Mouse (Mus musculus) macrophage (primary cell): ENCODE data around the gene Fstl4. TPM values are rescaled to one million over a fixed set of nuclear protein-coding genes. Genes with fewer than 3 reads are reported as not detected.

Experiments used
- H3K27ac ChIP-seq: fragments of 350-480 bp; formaldehyde crosslinking; 2 replicates; pipeline ENCODE4 v1.9.0; 2021
- H3K36me3 ChIP-seq: fragments of 350-480 bp; formaldehyde crosslinking; 2 replicates; pipeline ENCODE4 v1.9.0; 2021; ENCODE audit errors: inconsistent target
- H3K4me3 ChIP-seq: fragments of 350-480 bp; formaldehyde crosslinking; 2 replicates; pipeline ENCODE4 v1.9.0; 2021; ENCODE audit errors: inconsistent target
- H3K79me2 ChIP-seq: fragments of 350-480 bp; formaldehyde crosslinking; 2 replicates; pipeline ENCODE4 v1.9.0; 2021; ENCODE audit errors: inconsistent target
- WGBS: methylation state at CpG from one replicate; pipeline ENCODE4 v1.1.7; 2026; ENCODE audit warnings: inconsistent platforms; ENCODE audit not compliant: missing documents; 5-methylcytosine and 5-hydroxymethylcytosine counted together
- polyA plus RNA-seq: library from polyadenylated mRNA; stranded (reverse); fragments of 250-400 nt; gene quantifications from 3 replicates; pipeline ENCODE4 v1.2.4, GENCODE M21; 2018; ENCODE audit warnings: inconsistent platforms

The Fstl4 gene
- polyA plus RNA-seq, 1 experiment from 2014 or later: not detected

DNA sequence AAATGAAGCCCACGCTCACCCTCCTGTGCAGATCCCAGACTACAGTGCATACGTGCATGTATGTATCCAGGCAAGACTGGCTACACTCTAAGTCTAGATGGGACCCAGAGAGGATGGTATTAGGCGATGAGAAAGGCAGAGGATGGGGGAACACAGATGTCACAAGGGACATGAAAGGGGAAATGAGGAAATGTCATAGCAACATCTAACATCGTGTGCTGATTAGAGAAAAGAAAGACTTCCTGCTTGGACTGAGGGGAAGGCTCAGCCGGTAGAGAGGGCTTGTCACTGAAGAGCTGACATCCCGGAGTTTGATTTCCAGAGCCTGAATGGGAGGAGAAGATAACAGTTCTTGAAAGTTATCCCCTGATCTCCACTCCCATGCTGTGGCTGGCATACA is 150.0 kb downstream of the Fstl4 start:
- no peaks in the 10 kb centered on the region for H3K79me2 ChIP-seq
- no peak overlapping the region for H3K4me3 ChIP-seq
- H3K27ac ChIP-seq: no peak overlapping the region
- 24% methylated on average over 6 of the region's 6 CpGs for WGBS
- H3K36me3 ChIP-seq: no peaks in the 10 kb centered on the region

DNA sequence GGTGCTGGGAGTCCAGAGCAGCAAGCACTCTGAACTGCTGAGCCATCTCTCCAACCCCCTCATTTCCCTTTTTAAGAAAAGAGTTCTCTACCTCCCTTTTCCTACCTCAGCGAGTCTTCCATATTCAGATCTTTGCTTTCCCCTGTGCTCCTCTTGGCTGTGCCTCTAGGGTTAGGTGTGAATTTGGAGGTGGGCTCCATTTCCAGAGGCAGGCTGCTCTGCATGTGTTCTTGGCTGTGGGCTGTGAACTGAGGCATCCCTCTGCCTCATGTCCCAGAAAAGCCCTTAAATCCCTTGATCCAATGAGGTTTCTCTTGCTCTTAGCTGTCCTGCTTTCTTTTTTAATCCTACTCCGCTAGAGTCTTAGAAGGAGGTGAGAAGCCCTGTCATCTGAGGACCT is 151.2 kb downstream of the Fstl4 start:
- no peaks in the 10 kb centered on the region for H3K79me2 ChIP-seq
- 95% methylated on average over 2 of the region's 2 CpGs for WGBS
- H3K36me3 ChIP-seq: no peaks in the 10 kb centered on the region
- H3K4me3 ChIP-seq: no peak overlapping the region
- H3K27ac ChIP-seq: no peak overlapping the region

DNA sequence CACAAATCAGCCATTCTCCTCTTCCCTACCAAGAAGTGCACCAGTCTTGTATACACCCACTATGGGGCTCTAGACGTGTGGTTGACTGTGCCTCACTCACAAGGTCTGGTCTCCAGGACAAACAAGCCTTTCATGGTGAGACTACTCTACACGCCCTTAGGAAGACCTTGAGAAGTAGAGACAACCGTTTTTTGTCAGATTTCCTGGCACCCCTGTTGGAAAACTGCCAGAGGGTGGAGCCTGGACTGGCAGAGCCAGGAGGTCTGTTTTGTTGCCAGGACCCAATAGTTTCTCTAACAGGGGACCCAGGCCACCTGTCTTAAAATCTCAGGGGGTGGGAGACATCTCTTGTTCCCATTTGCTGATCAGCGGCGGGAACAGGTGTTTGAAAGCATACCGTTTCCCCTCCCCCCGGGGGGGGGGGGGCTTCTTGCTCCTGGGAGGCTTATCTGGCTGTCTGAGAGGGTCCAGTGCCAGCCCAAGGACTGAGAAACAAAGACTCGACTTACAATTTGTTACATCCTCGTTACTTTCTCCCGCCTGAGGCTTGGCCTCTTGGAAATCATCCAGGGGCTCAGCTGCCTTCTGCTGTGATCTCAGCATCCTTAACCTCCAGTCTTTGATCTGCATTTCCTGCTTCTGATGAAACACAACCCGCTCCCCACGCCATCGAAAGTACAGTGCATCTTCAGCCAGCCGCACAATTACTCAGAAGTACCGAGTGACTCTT is 155.0 kb downstream of the Fstl4 start:
- Histone ChIP-seq H3K36me3 (no peaks in the 10 kb centered on the region), H3K4me3 (no peak overlapping the region), H3K79me2 (no peaks in the 10 kb centered on the region), H3K27ac (no peak overlapping the region)
- WGBS: 37% methylated on average over 15 of the region's 15 CpGs

DNA sequence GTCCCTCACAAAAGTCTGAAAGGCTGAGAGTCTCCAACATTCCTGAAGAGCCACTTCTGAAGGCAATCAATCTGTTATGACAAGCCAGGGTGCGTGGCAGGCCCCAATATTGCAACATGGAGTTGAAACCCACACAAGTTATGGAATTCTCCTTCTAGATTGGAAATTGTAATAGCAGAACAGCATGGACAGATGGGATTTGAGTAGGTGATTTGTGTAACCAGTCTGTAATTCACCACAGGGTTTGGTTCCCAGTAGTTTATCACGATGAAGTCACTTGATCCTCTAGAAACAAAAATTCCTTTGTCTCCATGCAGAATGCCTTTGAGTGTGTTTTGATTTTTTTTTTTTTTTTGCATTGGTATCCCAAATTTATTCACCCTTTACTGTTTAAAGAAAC is 159.8 kb downstream of the Fstl4 start:
- Histone ChIP-seq H3K36me3 (no peaks in the 10 kb centered on the region), H3K27ac (no peak overlapping the region), H3K4me3 (no peak overlapping the region), H3K79me2 (no peaks in the 10 kb centered on the region)
- 92% methylated on average over 2 of the region's 2 CpGs for WGBS

DNA sequence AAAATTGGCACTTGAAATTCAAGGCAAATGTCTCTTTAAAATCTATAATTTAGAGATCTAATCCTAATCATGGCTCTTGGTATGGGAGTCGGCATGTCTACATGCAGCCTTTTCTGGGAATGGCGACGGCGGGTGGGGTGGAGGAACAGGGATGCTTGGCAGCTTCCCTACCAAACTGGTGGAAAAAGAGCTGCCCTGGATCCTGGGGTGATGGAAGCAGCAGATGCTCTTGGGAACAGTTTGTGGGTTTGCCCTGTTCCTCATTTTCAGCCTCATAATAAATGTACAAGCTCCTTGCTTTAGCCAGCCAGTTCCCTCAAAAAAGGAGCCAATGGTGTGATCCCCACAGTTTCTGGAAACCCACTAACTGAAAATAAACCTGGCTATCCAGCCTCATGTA is 163.9 kb downstream of the Fstl4 start:
- H3K27ac ChIP-seq: no peak overlapping the region
- no peak overlapping the region for H3K4me3 ChIP-seq
- WGBS: 94% methylated on average over 4 of the region's 4 CpGs
- no peaks in the 10 kb centered on the region for H3K36me3 ChIP-seq
- H3K79me2 ChIP-seq: no peaks in the 10 kb centered on the region

DNA sequence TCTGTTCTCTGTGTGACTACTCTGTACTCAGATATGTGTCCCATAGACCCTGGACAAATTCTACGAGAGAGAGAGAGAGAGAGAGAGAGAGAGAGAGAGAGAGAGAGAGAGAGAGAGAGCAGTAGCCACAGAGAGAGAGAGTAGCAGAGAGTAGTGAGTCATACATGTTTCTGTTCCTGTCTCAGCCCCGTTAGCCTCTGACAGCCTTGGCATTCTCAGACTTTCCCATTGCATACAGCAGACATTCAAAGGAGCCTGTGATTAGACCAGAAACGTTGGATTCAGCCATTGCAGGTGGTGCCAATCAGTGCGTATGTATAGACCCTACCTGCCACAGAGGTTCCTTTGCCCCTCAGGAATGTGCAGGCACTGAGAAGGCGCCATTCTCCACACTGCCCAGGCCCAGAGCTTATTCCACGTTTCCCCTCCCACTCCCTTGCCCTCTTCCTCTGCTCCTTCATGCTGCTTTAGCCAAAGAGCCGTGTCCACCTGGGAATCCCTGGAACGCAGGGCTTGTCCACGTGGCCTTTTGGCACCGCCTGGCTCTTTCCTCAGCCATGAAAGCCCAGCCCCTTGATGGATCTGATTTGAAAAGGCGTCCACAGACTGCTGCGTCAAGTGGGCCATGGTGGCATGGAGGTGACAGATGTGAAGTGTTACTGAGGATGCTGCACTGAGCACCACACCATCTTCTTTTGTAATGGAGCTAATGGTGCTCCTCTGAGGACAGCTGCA is 175.1 kb downstream of the Fstl4 start:
- Histone ChIP-seq H3K79me2 (no peaks in the 10 kb centered on the region), H3K27ac (no peak overlapping the region), H3K36me3 (no peaks in the 10 kb centered on the region), H3K4me3 (no peak overlapping the region)
- WGBS: 70% methylated on average over 11 of the region's 12 CpGs

DNA sequence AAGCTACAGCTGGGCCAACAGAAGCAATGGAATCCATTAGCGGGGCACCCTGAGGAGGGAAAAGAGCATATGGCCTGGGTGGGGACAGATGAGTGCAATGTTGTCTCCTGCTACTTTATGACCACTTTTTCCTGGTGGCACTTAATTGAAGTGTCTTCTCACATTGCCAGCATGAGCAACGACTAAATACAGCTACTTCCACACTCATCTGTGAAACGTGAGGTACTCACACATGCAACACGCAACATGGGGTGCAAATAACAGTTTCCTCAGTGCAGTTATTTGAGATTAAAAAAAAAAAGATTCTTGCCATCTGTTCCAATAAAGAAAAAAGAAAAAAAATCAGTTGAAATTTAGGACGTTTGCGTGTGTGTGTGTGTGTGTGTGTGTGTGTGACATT is 178.5 kb downstream of the Fstl4 start:
- Histone ChIP-seq H3K79me2 (no peaks in the 10 kb centered on the region), H3K27ac (no peak overlapping the region), H3K36me3 (no peaks in the 10 kb centered on the region), H3K4me3 (no peak overlapping the region)
- 86% methylated on average over 6 of the region's 6 CpGs for WGBS

DNA sequence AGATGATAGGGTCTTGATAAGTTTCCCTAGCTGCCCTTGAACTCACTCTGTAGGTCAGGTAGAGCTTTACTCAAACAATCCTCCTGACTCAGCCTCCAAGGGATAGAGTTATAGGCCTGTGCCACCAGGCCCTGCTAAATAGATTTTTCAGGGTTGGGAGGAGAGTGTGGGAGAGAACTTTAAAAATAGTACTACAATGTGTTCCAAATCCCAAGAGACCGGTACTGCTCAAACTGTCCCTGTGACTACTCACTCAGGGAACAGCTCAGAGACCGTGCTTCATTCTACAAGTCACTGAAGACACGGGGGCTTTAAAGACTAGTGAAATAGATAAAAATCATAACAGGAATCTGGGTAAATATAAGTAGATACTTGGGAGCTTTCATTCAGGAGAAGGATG is 190.6 kb downstream of the Fstl4 start:
- WGBS: 97% methylated on average over 3 of the region's 3 CpGs
- H3K4me3 ChIP-seq: no peak overlapping the region
- no peaks in the 10 kb centered on the region for H3K36me3 ChIP-seq
- H3K79me2 ChIP-seq: no peaks in the 10 kb centered on the region
- no peak overlapping the region for H3K27ac ChIP-seq

DNA sequence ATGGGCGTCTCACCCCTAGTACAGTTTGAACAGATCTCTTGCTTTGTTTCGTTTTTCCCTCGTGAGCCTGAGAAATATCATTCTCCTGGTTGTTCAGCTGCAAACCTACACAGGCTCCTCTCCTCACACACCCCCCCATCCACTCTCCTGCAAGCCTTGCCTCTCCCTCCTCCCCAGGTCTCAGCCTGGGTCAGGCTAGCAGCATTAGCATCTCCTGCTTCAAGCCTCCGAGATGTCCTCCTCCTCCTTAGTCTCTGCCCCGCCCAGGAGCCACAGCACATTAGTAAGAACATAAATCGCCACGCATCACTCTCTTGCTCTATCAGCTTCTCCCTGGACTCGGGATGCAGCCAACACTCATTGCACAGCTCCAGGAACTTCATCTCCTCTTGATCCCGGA is 204.4 kb downstream of the Fstl4 start:
- no peak overlapping the region for H3K27ac ChIP-seq
- no peak overlapping the region for H3K4me3 ChIP-seq

DNA sequence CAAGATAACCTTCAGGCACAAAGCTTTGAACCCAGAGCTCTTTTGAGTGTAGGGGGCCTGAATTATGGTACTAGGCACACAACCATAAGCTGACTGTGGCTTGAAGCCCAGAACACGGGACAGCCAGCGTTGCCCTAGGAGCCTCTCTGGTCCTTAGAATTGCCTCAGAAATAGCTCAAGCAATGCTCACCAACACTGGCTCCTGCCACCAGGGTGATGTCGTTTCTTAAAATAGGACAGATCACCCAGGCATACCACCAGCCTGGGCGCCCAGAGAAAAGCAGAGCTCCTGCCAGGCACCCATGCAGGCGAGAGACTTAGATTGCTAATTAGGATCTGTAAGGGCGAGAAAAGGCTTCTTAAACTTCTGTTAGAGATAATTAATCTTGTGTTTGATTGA is 206.0 kb downstream of the Fstl4 start:
- Histone ChIP-seq H3K79me2 (no peaks in the 10 kb centered on the region), H3K27ac (no peak overlapping the region), H3K4me3 (no peak overlapping the region), H3K36me3 (no peaks in the 10 kb centered on the region)
- WGBS: 78% methylated on average over 6 of the region's 6 CpGs

More for the DNA sequence above, 204.4 kb downstream of the Fstl4 start:
- WGBS: 85% methylated on average over 9 of the region's 9 CpGs
- H3K79me2 ChIP-seq: no peaks in the 10 kb centered on the region
- H3K36me3 ChIP-seq: no peaks in the 10 kb centered on the region

DNA sequence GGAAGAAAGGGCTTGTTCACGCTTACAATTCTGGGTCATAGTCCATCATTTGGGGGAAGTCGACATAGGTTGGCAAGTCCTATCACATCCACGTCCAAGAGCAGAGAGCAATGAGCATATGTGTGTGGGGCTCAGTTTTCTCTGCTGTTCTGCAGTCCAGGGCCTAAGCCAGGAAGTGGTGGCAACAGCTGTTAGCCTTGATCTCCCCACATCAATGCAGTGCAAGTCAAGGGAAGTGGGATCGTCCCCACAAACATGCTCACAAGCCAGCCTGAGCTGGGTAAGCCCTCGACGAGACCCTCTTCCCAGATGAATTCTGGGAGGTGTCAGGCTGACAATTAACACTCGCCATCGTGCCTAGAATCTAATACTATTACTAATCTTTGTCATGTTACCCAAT is 222.6 kb downstream of the Fstl4 start:
- 35% methylated on average over 8 of the region's 8 CpGs for WGBS
- Histone ChIP-seq H3K79me2 (no peaks in the 10 kb centered on the region), H3K27ac (no peak overlapping the region), H3K36me3 (no peaks in the 10 kb centered on the region), H3K4me3 (no peak overlapping the region)

DNA sequence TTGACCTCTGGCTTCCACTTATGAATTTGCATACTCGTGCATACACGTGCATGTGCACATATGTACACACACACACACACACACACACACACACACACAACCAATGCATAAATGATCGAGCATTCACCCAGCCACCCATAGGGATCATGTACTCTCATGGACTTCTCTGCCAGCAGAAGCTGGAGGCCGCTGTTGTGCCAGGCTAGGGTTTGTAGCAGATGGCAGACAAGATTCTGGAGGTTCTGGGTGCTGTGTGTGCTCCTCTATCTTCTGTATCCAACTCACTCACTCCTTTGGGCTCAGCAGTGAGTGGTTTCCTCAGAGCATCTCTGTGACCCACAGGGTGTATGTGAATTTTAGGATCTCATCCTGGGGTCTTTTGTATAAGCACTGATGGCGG is 230.3 kb downstream of the Fstl4 start:
- Histone ChIP-seq H3K79me2 (no peaks in the 10 kb centered on the region), H3K36me3 (no peaks in the 10 kb centered on the region), H3K27ac (no peak overlapping the region), H3K4me3 (no peak overlapping the region)
- WGBS: 89% methylated on average over 5 of the region's 5 CpGs

DNA sequence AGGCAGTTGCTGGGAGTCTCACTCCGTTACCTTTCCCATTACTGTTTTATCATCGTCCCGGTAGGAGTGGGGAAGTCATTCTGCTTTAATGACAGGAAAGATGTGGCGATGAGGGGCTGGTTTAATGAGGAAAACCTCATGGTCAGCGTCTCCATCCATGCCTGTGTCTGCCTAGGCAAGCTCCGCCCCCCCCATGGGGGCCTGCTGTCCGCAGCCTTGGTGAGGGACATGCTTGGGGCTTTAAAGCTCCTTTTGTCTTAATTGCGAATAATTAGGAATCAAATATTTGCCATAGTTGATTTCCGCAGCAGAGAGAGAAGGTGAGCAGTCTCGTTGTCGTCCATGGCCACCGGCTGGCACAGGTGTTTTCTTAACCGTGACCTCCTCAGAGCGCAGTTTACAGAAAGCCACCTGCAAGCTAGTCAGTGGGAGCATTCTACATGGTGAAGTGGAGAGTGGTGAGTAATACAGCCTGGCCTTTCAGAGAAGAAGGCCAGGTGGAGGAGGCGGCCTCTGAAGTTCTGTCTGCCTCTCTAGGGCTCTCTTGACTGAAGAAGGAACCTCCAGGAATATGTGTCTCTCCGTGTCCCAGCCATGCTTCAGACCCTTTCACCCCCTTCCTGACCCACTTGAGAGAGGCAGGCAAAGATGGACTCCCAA is 232.1 kb downstream of the Fstl4 start:
- Histone ChIP-seq H3K4me3 (no peak overlapping the region), H3K36me3 (no peaks in the 10 kb centered on the region), H3K79me2 (no peaks in the 10 kb centered on the region), H3K27ac (no peak overlapping the region)
- WGBS: 77% methylated on average over 16 of the region's 16 CpGs

DNA sequence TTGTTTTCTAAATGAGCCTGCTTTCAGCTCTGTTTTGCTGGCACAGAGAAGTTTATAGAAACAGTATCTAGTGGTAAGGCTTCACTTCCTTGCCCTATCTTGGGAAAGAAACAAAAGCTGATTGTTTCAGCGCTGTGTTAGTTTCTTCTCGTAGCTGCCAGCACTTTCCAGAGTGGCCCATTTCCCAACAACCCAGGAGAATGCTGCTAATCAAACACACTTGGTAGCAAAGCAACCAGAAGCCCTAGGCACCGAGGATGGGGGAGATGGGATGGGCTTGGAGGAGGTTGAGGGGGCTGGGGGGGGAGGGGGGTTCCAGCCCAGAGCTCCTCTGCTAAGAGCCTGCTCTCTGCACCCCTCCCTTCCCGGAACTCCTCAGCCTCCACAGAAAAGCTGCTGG is 233.0 kb downstream of the Fstl4 start:
- Histone ChIP-seq H3K27ac (no peak overlapping the region), H3K36me3 (no peaks in the 10 kb centered on the region), H3K79me2 (no peaks in the 10 kb centered on the region), H3K4me3 (no peak overlapping the region)
- WGBS: 54% methylated on average over 4 of the region's 4 CpGs

DNA sequence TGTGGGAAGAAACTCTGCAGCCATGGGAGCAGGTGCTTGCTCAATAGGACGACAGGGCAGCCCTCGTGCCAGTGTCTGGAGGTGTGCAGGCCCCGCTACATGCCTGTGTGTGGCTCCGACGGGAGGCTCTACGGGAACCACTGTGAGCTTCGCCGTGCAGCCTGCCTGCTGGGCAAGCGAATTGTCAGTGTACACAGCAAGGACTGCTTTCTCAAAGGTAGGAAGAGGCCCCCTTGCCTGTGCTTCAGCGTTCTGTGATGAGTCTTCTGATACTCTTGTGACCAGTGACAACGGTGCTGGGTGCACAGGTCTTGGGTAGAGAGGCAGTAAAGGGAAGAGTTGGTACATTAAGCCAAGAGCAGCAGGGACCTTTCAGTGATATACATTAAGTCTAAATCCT is 235.8 kb downstream of the Fstl4 start:
- 89% methylated on average over 11 of the region's 11 CpGs for WGBS
- Histone ChIP-seq H3K27ac (no peak overlapping the region), H3K4me3 (no peak overlapping the region), H3K36me3 (no peaks in the 10 kb centered on the region), H3K79me2 (no peaks in the 10 kb centered on the region)
